Comparison of ENCODE assay signal across 9 mouse cellular contexts in the genomic region with DNA sequence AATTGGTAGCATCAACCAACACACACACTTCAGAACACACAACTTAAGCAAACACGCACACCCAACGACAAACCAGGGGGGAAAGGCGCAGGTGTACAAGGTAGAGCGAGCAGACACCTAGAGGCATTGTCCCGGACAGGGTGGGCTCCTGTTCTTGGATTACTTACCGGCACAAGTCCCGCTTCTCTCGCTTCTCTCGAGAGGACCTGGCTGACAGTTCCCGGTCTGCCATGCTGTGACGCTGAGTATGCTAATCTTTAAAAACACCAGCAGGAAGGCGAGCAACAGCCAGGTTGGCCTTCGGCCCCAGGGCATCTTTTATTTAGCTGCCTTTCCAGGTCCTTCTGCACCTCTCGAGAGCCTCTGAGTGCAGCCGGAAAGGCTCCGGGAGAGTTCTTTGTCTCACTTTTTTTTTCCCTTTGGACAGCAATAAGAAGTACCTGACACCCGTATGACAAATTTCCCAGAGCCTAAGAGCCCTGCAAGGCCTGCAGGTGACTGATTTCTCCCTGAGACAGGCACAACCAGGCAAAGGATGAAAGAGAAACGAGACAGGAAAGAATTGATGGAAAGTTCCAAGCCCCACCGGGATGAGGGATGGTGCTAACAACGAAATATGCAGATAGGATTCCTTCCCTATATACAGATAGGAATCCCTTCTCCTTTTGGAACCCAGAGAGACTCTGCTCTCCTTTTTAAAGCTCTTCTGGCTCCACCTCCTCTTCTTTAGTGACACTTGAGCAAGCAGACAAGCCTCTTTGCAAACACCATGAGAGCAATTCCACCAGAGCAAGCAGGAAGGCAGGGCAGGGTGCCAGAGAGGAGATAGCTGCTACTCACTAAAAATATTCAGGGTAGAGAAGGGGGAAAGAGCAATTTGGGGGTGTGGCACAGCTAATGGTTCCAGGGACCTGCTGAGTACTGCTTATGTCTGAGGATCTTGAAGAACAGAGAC. TPM values are rescaled to one million over a fixed set of nuclear protein-coding genes. Genes with fewer than 3 reads are reported as not detected.
A peak's percentile ranks its signal among the peaks of the same experiment; 100 is the strongest.
DNase-seq lines count a peak whose midpoint lies in the region; ATAC-seq and TF ChIP-seq lines count a peak whose summit lies in the region.
"Had no signal": no experiment of that assay in that cellular context is flagged by ENCODE, and none has a peak within 500 bp of the region (broad histone marks: within the 10 kb centered on the region; RNA-seq: fewer than 3 reads in every experiment).

A gene (minus strand): TSS at position 667 of the 955 bp plus-strand sequence.

- H3K4me3 ChIP-seq in layer of hippocampus, adult 2 months = peak within 1 kb of the TSS; percentile 20; the same call in 1 of the 2 replicates
- H3K4me3 ChIP-seq in gastrocnemius, adult 2 months = peak within 1 kb of the TSS; percentile 72
- H3K4me3 ChIP-seq in hindbrain, embryonic 12.5 days = peak within 1 kb of the TSS; percentile 14
- peak within 1 kb of the TSS; percentile 24 for H3K4me3 ChIP-seq in limb, embryonic 13.5 days
- peak within 1 kb of the TSS; percentile 33 for H3K4me3 ChIP-seq in midbrain, embryonic 16.5 days (ENCODE audit: low read depth, low read length)

- peaks cover 12% of the 10 kb centered on the region for H3K4me1 ChIP-seq in hindbrain, embryonic 12.5 days
- H3K4me1 ChIP-seq in limb, embryonic 13.5 days = peaks cover 10% of the 10 kb centered on the region
- peaks cover 4% of the 10 kb centered on the region; the same call in 1 of the 2 replicates for H3K4me1 ChIP-seq in midbrain, embryonic 16.5 days (ENCODE audit: control insufficient read depth, insufficient read depth, low read length)

- DNase-seq in layer of hippocampus, adult 2 months (ENCODE audit: low spot score in 2 of 2) = no peak
- DNase-seq in layer of hippocampus, adult 11-12 months (ENCODE audit: low spot score) = no peak
- DNase-seq in gastrocnemius, adult 2 months = peak; percentile 68
- no peak for DNase-seq in MN1 (ENCODE audit: low spot score)
- no peak for DNase-seq in spleen, postnatal 36 days (ENCODE audit: low spot score in 2 of 2)

- no peaks in the 10 kb centered on the region for H3K36me3 ChIP-seq in hindbrain, embryonic 12.5 days
- no peaks in the 10 kb centered on the region for H3K36me3 ChIP-seq in limb, embryonic 13.5 days
- no peaks in the 10 kb centered on the region for H3K36me3 ChIP-seq in midbrain, embryonic 16.5 days (ENCODE audit: control insufficient read depth, insufficient read depth, low read length)
- H3K36me3 ChIP-seq: G1E had no signal

- intact Hi-C loops in gastrocnemius, adult 2 months (cut with DNase I) = no loop called here

- H3K9me3 ChIP-seq in hindbrain, embryonic 12.5 days (replicated peaks) = 0 out of 2 replicates have a peak, but pooled peaks cover 5% of the 10 kb centered on the region
- 0 out of 2 replicates have a peak, but pooled peaks cover 3% of the 10 kb centered on the region for H3K9me3 ChIP-seq in limb, embryonic 13.5 days
- peaks cover 3% of the 10 kb centered on the region; the same call in 1 of the 2 replicates for H3K9me3 ChIP-seq in midbrain, embryonic 16.5 days (replicated peaks; ENCODE audit: control insufficient read depth, low read length, poor library complexity, severe bottlenecking)
- H3K9me3 ChIP-seq: G1E had no signal

- no peak for TF ChIP-seq CTCF in layer of hippocampus, adult 2 months (conservative IDR thresholded peaks at IDR 0.05)
- no peak for TF ChIP-seq CTCF in gastrocnemius, adult 2 months (IDR thresholded peaks at IDR 0.05)

- no peak within 1 kb of the TSS for H3K9ac ChIP-seq in hindbrain, embryonic 12.5 days
- peak within 1 kb of the TSS; percentile 48; the same call in 1 of the 2 replicates for H3K9ac ChIP-seq in limb, embryonic 13.5 days
- H3K9ac ChIP-seq in midbrain, embryonic 16.5 days (ENCODE audit: low read depth, low read length) = peak within 1 kb of the TSS; percentile 22; the same call in 1 of the 2 replicates

- ATAC-seq in hindbrain, embryonic 12.5 days (ENCODE audit: low FRiP score) = no peak
- no peak for ATAC-seq in limb, embryonic 13.5 days (ENCODE audit: low FRiP score, low read depth)
- ATAC-seq in midbrain, embryonic 16.5 days = peak; percentile 58; the same call in 1 of the 2 replicates

- peaks cover 16% of the 10 kb centered on the region for H3K27me3 ChIP-seq in hindbrain, embryonic 12.5 days
- H3K27me3 ChIP-seq in limb, embryonic 13.5 days = peaks cover 29% of the 10 kb centered on the region
- H3K27me3 ChIP-seq in midbrain, embryonic 16.5 days (ENCODE audit: control insufficient read depth, insufficient read depth, low read depth, low read length) = no peaks in the 10 kb centered on the region; the same call in 1 of the 2 replicates

- peak within 1 kb of the TSS; percentile 43 for H3K4me2 ChIP-seq in hindbrain, embryonic 12.5 days (replicated peaks)
- peak within 1 kb of the TSS; percentile 57 for H3K4me2 ChIP-seq in limb, embryonic 13.5 days (replicated peaks)
- H3K4me2 ChIP-seq in midbrain, embryonic 16.5 days (ENCODE audit: low read length) = peak within 1 kb of the TSS; percentile 66

- no peak within 1 kb of the TSS for H3K27ac ChIP-seq in layer of hippocampus, adult 2 months
- H3K27ac ChIP-seq in gastrocnemius, adult 2 months = peak within 1 kb of the TSS; percentile 91
- no peak within 1 kb of the TSS for H3K27ac ChIP-seq in hindbrain, embryonic 12.5 days
- no peak within 1 kb of the TSS for H3K27ac ChIP-seq in limb, embryonic 13.5 days
- H3K27ac ChIP-seq in midbrain, embryonic 16.5 days (ENCODE audit: low read length) = no peak within 1 kb of the TSS

- 10% methylated on average over 20 of the region's 20 CpGs for WGBS in hindbrain, embryonic 12.5 days
- WGBS in limb, embryonic 13.5 days = 8% methylated on average over 20 of the region's 20 CpGs
- WGBS in midbrain, embryonic 16.5 days = 9% methylated on average over 20 of the region's 20 CpGs

RNA-seq across cellular contexts. Expression of the gene that starts here (rescaled TPM):
- total RNA-seq in layer of hippocampus, adult 2 months (2021) = 1 to 10 TPM; 2.6 to 2.7 TPM
- total RNA-seq in gastrocnemius, adult 2 months (2021) = 10 to 100 TPM; 19.3 to 19.6 TPM
- polyA plus RNA-seq in hindbrain, embryonic 12.5 days (2016; fragmentation: Nextera tagmentation; extraction: Ambion mirVana) = 2.2 and 2.9 TPM in 2 replicates
- 1.8 and 2.1 TPM in 2 replicates for polyA plus RNA-seq in limb, embryonic 13.5 days (2015; fragmentation: Nextera tagmentation; extraction: Ambion mirVana)
- polyA plus RNA-seq in midbrain, embryonic 16.5 days (2015; fragmentation: Nextera tagmentation; extraction: Ambion mirVana) = 1.8 and 2.2 TPM in 2 replicates

Comparison
In these comparisons a context has a peak if more than half of its experiments do, and no peak if none do; other contexts are left out.
1. RNA of the gene that starts here (total RNA-seq): 19.3 to 19.6 TPM in gastrocnemius, adult 2 months; 2.6 to 2.7 TPM in layer of hippocampus, adult 2 months; every median in the first group is over 4 times any median in the second.
2. H3K4me3 ChIP-seq: peak in every context shown above with its lines; median percentile 72 in gastrocnemius, adult 2 months; 33 in midbrain, embryonic 16.5 days; 24 in limb, embryonic 13.5 days; 20 in layer of hippocampus, adult 2 months; 14 in hindbrain, embryonic 12.5 days.
3. Peak in every context shown above with its lines, with median percentiles within 50 percentile points of each other: H3K4me2 ChIP-seq.